8 mouse cellular contexts compared by ENCODE assay signal in genomic region chr12:46818856-46819347, GRCm38 (mm10). TPM values are rescaled to one million over a fixed set of nuclear protein-coding genes. Genes with fewer than 3 reads are reported as not detected.
A peak's percentile ranks its signal among the peaks of the same experiment; 100 is the strongest.
DNase-seq lines count a peak whose midpoint lies in the region; ATAC-seq and TF ChIP-seq lines count a peak whose summit lies in the region.

Nova1 (minus strand) TSS chr12:46818929.

- peak within 1 kb of the TSS; percentile 18 for H3K4me3 ChIP-seq in C2C12 (ENCODE audit: insufficient read depth, poor library complexity, severe bottlenecking)
- H3K4me3 ChIP-seq in bone marrow, adult 2 months (replicated peaks; ENCODE audit: control insufficient read depth, low read depth, low read length): peak within 1 kb of the TSS; percentile 30
- H3K4me3 ChIP-seq in forebrain, embryonic 12.5 days (replicated peaks): peak within 1 kb of the TSS; percentile 78
- H3K4me3 ChIP-seq in heart, embryonic 15.5 days: peak within 1 kb of the TSS; percentile 93
- peak within 1 kb of the TSS; percentile 70 for H3K4me3 ChIP-seq in liver, embryonic 13.5 days (replicated peaks)
- H3K4me3 ChIP-seq in neural tube, embryonic 15.5 days (replicated peaks): peak within 1 kb of the TSS; percentile 80

- no peak for TF ChIP-seq POLR2A in bone marrow, adult 2 months (IDR thresholded peaks at IDR 0.05; ENCODE audit: borderline replicate concordance, control insufficient read depth, low read depth, low read length)

- H3K79me2 ChIP-seq in C2C12 (ENCODE audit: control insufficient read depth, insufficient read depth): no peaks in the 10 kb centered on the region

- no peak within 1 kb of the TSS for H3K27ac ChIP-seq in bone marrow, adult 2 months (ENCODE audit: control insufficient read depth, insufficient read depth, low read depth, low read length, poor library complexity)
- peak within 1 kb of the TSS; percentile 99 for H3K27ac ChIP-seq in forebrain, embryonic 12.5 days
- H3K27ac ChIP-seq in heart, embryonic 15.5 days: peak within 1 kb of the TSS; percentile 72
- H3K27ac ChIP-seq in liver, embryonic 13.5 days: no peak within 1 kb of the TSS
- H3K27ac ChIP-seq in neural tube, embryonic 15.5 days (replicated peaks): peak within 1 kb of the TSS; percentile 100

- peak within 1 kb of the TSS; percentile 67 for H3ac ChIP-seq in C2C12 (ENCODE audit: control insufficient read depth, insufficient read length, low read depth)

- no peaks in the 10 kb centered on the region for H3K4me1 ChIP-seq in bone marrow, adult 2 months (ENCODE audit: control insufficient read depth, insufficient read depth, low read length)
- H3K4me1 ChIP-seq in forebrain, embryonic 12.5 days: peaks cover 18% of the 10 kb centered on the region
- peaks cover 9% of the 10 kb centered on the region for H3K4me1 ChIP-seq in heart, embryonic 15.5 days (replicated peaks)
- H3K4me1 ChIP-seq in liver, embryonic 13.5 days (replicated peaks): peaks cover 11% of the 10 kb centered on the region
- H3K4me1 ChIP-seq in neural tube, embryonic 15.5 days: 0 out of 2 replicates have a peak, but pooled peaks cover 5% of the 10 kb centered on the region

- no peaks in the 10 kb centered on the region for H3K79me3 ChIP-seq in C2C12 (ENCODE audit: low read depth)

- peaks cover 8% of the 10 kb centered on the region for H3K27me3 ChIP-seq in C2C12 (ENCODE audit: control insufficient read depth, insufficient read depth, insufficient read length)
- H3K27me3 ChIP-seq in forebrain, embryonic 12.5 days: no peaks in the 10 kb centered on the region
- peaks cover 5% of the 10 kb centered on the region for H3K27me3 ChIP-seq in heart, embryonic 15.5 days
- peaks cover 54% of the 10 kb centered on the region for H3K27me3 ChIP-seq in liver, embryonic 13.5 days
- H3K27me3 ChIP-seq in neural tube, embryonic 15.5 days (replicated peaks): no peaks in the 10 kb centered on the region

- no peak for TF ChIP-seq CTCF in C2C12 (IDR thresholded peaks at IDR 0.05; ENCODE audit: control insufficient read depth, insufficient read depth, insufficient read length)
- no peak for TF ChIP-seq CTCF in bone marrow, adult 2 months (IDR thresholded peaks at IDR 0.05; ENCODE audit: control insufficient read depth, insufficient read depth, low read length)

- ATAC-seq in forebrain, embryonic 12.5 days (ENCODE audit: low FRiP score): peak; percentile 82
- peak; percentile 72 for ATAC-seq in heart, embryonic 15.5 days (replicated peaks; ENCODE audit: insufficient number of reproducible peaks, insufficient read depth, low FRiP score, low read depth)
- ATAC-seq in liver, embryonic 13.5 days (ENCODE audit: low read depth): peak; percentile 59; the same call in 1 of the 2 replicates
- ATAC-seq in neural tube, embryonic 15.5 days (ENCODE audit: low FRiP score): peak; percentile 91

- peak within 1 kb of the TSS; percentile 89 for H3K9ac ChIP-seq in forebrain, embryonic 12.5 days
- peak within 1 kb of the TSS; percentile 69 for H3K9ac ChIP-seq in heart, embryonic 15.5 days
- H3K9ac ChIP-seq in liver, embryonic 13.5 days: peak within 1 kb of the TSS; percentile 67
- peak within 1 kb of the TSS; percentile 99 for H3K9ac ChIP-seq in neural tube, embryonic 15.5 days (replicated peaks)

- peak; percentile 68 for DNase-seq in kidney, postnatal 14 days
- DNase-seq in liver, embryonic 13.5 days: peak; percentile 17
- DNase-seq in urinary bladder, postnatal 25 days (ENCODE audit: low spot score): peak; percentile 28

- no peaks in the 10 kb centered on the region for H3K9me3 ChIP-seq in forebrain, embryonic 12.5 days
- H3K9me3 ChIP-seq in heart, embryonic 15.5 days (replicated peaks): no peaks in the 10 kb centered on the region
- no peaks in the 10 kb centered on the region for H3K9me3 ChIP-seq in liver, embryonic 13.5 days (replicated peaks)
- H3K9me3 ChIP-seq in neural tube, embryonic 15.5 days (replicated peaks): no peaks in the 10 kb centered on the region

- H3K4me2 ChIP-seq in forebrain, embryonic 12.5 days: peak within 1 kb of the TSS; percentile 68
- peak within 1 kb of the TSS; percentile 96 for H3K4me2 ChIP-seq in heart, embryonic 15.5 days
- peak within 1 kb of the TSS; percentile 86 for H3K4me2 ChIP-seq in liver, embryonic 13.5 days
- H3K4me2 ChIP-seq in neural tube, embryonic 15.5 days: peak within 1 kb of the TSS; percentile 65

- WGBS in bone marrow, adult 2 months: 15% methylated on average over 53 of the region's 68 CpGs
- 0% methylated on average over 10 of the region's 68 CpGs for WGBS in forebrain, embryonic 12.5 days
- under 1% methylated on average over 34 of the region's 68 CpGs for WGBS in heart, embryonic 15.5 days
- 2% methylated on average over 26 of the region's 68 CpGs for WGBS in liver, embryonic 13.5 days (ENCODE audit: insufficient replicate concordance)
- 0% methylated on average over 24 of the region's 68 CpGs for WGBS in neural tube, embryonic 15.5 days

- H3K36me3 ChIP-seq in C2C12 (ENCODE audit: control insufficient read depth, insufficient read depth): no peaks in the 10 kb centered on the region
- no peaks in the 10 kb centered on the region for H3K36me3 ChIP-seq in forebrain, embryonic 12.5 days (replicated peaks)
- no peaks in the 10 kb centered on the region for H3K36me3 ChIP-seq in heart, embryonic 15.5 days
- no peaks in the 10 kb centered on the region for H3K36me3 ChIP-seq in liver, embryonic 13.5 days
- no peaks in the 10 kb centered on the region for H3K36me3 ChIP-seq in neural tube, embryonic 15.5 days

TF ChIP-seq in C2C12, 6 proteins besides CTCF, POLR2A, EP300 and RAD21:
- TF ChIP-seq MYOG (IDR thresholded peaks at IDR 0.05; ENCODE audit: control insufficient read depth, extremely low read depth, insufficient read length) (no peak), FOSL1 (IDR thresholded peaks at IDR 0.05; ENCODE audit: insufficient read depth, low read length, poor library complexity, severe bottlenecking) (no peak), MYOD1 (IDR thresholded peaks at IDR 0.05; ENCODE audit: control insufficient read depth, insufficient read length, low read depth) (no peak), CEBPB (IDR thresholded peaks at IDR 0.05; ENCODE audit: low read depth) (no peak), MAX (IDR thresholded peaks at IDR 0.05) (no peak), USF1 (IDR thresholded peaks at IDR 0.05; ENCODE audit: low read depth) (no peak)

RNA-seq across cellular contexts. Expression of gene Nova1, which starts in this region (rescaled TPM):
- 0.01 TPM for polyA plus RNA-seq in C2C12 (2012; fragmentation: generic; extraction: Trizol)
- 0.74 and 2.4 TPM in 2 replicates for polyA plus RNA-seq in bone marrow, adult 2 months (2011; ENCODE audit: insufficient read depth, insufficient read length, low replicate concordance, missing spikeins)
- polyA plus RNA-seq in forebrain, embryonic 12.5 days (2016; fragmentation: Nextera tagmentation; extraction: Ambion mirVana): 26.6 and 28.3 TPM in 2 replicates
- polyA plus RNA-seq in heart, embryonic 15.5 days (2015; fragmentation: Nextera tagmentation; extraction: Ambion mirVana): 0.82 and 0.83 TPM in 2 replicates
- 0.10 and 0.15 TPM in 2 replicates for polyA plus RNA-seq in liver, embryonic 13.5 days (2015; fragmentation: Nextera tagmentation; extraction: Ambion mirVana)
- polyA plus RNA-seq in neural tube, embryonic 15.5 days (2015; fragmentation: Nextera tagmentation; extraction: Ambion mirVana): 84.1 and 110 TPM in 2 replicates

Comparison
In these comparisons a context has a peak if more than half of its experiments do, and no peak if none do; other contexts are left out.
1. Peak in ATAC-seq, H3K4me3 ChIP-seq, H3K27ac ChIP-seq, H3K9ac ChIP-seq and H3K4me2 ChIP-seq in heart, embryonic 15.5 days; RNA of the gene not detected or under 1 TPM.
2. Peak in DNase-seq, ATAC-seq, H3K4me3 ChIP-seq, H3K9ac ChIP-seq and H3K4me2 ChIP-seq in liver, embryonic 13.5 days; RNA of the gene not detected or under 1 TPM.
3. H3K4me3 ChIP-seq: peak in every context shown above with its lines; median percentile 93 in heart, embryonic 15.5 days; 80 in neural tube, embryonic 15.5 days; 78 in forebrain, embryonic 12.5 days; 70 in liver, embryonic 13.5 days; 30 in bone marrow, adult 2 months; 18 in C2C12.
4. H3K27ac ChIP-seq: peak in forebrain, embryonic 12.5 days (single experiment) and neural tube, embryonic 15.5 days (single experiment); none in bone marrow, adult 2 months (single experiment) and liver, embryonic 13.5 days (single experiment).
5. DNase-seq: peak in every context shown above with its lines; median percentile 68 in kidney, postnatal 14 days; 28 in urinary bladder, postnatal 25 days; 17 in liver, embryonic 13.5 days.
6. Peak in every context shown above with its lines, with median percentiles within 50 percentile points of each other: ATAC-seq, H3K4me2 ChIP-seq and H3K9ac ChIP-seq.